Mouse (Mus musculus) testis, adult 2 months (tissue): ENCODE results near the gene Susd2. TPM values are rescaled to one million over a fixed set of nuclear protein-coding genes. Genes with fewer than 3 reads are reported as not detected.
A peak's percentile ranks its signal among the peaks of the same experiment; 100 is the strongest.

Experiments
- H3K27ac ChIP-seq: fragments of 200-500 bp; 2 replicates; pipeline ENCODE4 v1.5.1; 2012; ENCODE audit warnings: low read depth, low read length; ENCODE audit not compliant: control insufficient read depth, insufficient read depth
- H3K27me3 ChIP-seq: fragments of 200-500 bp; 2 replicates; pipeline ENCODE4 v1.6.1; 2012; ENCODE audit warnings: mild to moderate bottlenecking, low read length, moderate library complexity; ENCODE audit not compliant: control insufficient read depth, insufficient read depth
- H3K36me3 ChIP-seq: fragments of 200-500 bp; 2 replicates; pipeline ENCODE4 v1.6.1; 2012; ENCODE audit warnings: mild to moderate bottlenecking, low read length; ENCODE audit not compliant: control insufficient read depth, insufficient read depth
- H3K4me1 ChIP-seq: fragments of 200-500 bp; 2 replicates; pipeline ENCODE4 v1.6.1; 2012; ENCODE audit warnings: low read length; ENCODE audit not compliant: control insufficient read depth, insufficient read depth
- H3K4me3 ChIP-seq: fragments of 200-500 bp; 2 replicates; pipeline ENCODE4 v1.5.1; 2012; ENCODE audit warnings: low read depth, mild to moderate bottlenecking, low read length, moderate library complexity, mixed read lengths; ENCODE audit not compliant: control insufficient read depth
- CTCF ChIP-seq: fragments of 200-500 bp; IDR thresholded peaks from 2 replicates; pipeline ENCODE4 v1.5.1; 2012; ENCODE audit warnings: low read depth, mild to moderate bottlenecking, inconsistent platforms, low read length, moderate library complexity; ENCODE audit not compliant: control insufficient read depth, insufficient read depth, insufficient replicate concordance
- POLR2A ChIP-seq: fragments of 200-500 bp; IDR thresholded peaks from 2 replicates; pipeline ENCODE4 v1.6.1; 2012; ENCODE audit warnings: low read depth, mild to moderate bottlenecking, inconsistent platforms, low read length, moderate library complexity; ENCODE audit not compliant: control insufficient read depth
- polyA plus RNA-seq: library from polyadenylated mRNA; depleted of rRNA; stranded (reverse); fragments of >200 nt; gene quantifications from 2 replicates; pipeline ENCODE4 v1.2.3, GENCODE M21; 2012

Gene Susd2
- polyA plus RNA-seq, 1 experiment: 4.0 TPM

DNA sequence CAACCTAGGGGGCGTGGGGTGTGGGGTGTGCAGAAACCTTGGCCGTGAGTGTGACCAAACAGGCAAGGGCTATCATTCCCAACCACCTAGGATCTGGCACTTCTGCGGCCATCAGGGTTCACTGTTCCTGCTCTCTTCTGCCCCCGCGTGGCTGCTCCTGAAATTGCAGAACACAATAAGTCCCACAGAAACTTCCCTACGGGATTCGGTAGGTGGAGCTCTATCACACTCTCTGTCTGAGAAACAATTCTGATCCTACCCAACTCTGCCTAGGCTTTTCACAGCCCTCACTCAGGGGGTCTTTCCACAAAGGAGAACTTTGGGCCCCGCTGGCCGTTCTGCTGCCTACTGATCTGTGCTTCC, 8.1 kb downstream of the Susd2 start:
- H3K4me3 ChIP-seq: 0 out of 2 replicates have a peak overlapping the region, but pooled peaks have one; percentile 9

GRCm38 (mm10) chr10:75635019-75635692, 8.7 kb downstream of the Susd2 start:
- 0 out of 2 replicates have a peak overlapping the region, but pooled peaks have one; percentile 11 for H3K27ac ChIP-seq
- no peaks in the 10 kb centered on the region for H3K27me3 ChIP-seq
- 0 out of 2 replicates have a peak overlapping the region, but pooled peaks have one; percentile 9 for H3K4me3 ChIP-seq
- H3K4me1 ChIP-seq: peaks cover 19% of the 10 kb centered on the region
- H3K36me3 ChIP-seq: no peaks in the 10 kb centered on the region
- no peak for TF ChIP-seq CTCF
- TF ChIP-seq POLR2A: no peak

More for the DNA sequence above, 8.1 kb downstream of the Susd2 start:
- no peak overlapping the region for H3K27ac ChIP-seq
- H3K27me3 ChIP-seq: no peaks in the 10 kb centered on the region
- no peaks in the 10 kb centered on the region for H3K36me3 ChIP-seq
- H3K4me1 ChIP-seq: peaks cover 19% of the 10 kb centered on the region
- TF ChIP-seq CTCF (peak; percentile 93), POLR2A (no peak)

DNA sequence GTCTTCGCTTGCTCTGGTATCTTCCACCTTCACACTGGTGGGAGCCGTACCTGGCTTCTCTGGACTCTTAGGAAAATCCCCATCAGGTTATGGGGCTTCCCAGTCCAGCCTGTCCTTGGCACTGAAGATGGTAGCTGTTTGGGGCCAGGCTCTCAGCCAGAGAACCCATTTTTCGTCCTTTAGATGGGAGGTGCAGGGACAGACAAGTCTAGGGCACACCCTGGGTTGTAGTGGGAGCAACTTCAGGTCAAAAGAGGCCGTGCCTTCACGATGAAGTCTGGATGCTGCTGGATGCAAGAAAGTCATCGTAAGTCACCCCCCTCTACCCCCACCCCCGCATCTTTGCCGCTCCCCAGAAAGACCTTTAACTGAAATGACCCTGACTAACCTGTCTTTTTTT, 9.2 kb downstream of the Susd2 start:
- Histone ChIP-seq H3K4me1 (peaks cover 19% of the 10 kb centered on the region), H3K27ac (no peak overlapping the region), H3K4me3 (no peak overlapping the region), H3K36me3 (no peaks in the 10 kb centered on the region), H3K27me3 (no peaks in the 10 kb centered on the region)
- no peak for TF ChIP-seq POLR2A
- TF ChIP-seq CTCF: no peak

DNA sequence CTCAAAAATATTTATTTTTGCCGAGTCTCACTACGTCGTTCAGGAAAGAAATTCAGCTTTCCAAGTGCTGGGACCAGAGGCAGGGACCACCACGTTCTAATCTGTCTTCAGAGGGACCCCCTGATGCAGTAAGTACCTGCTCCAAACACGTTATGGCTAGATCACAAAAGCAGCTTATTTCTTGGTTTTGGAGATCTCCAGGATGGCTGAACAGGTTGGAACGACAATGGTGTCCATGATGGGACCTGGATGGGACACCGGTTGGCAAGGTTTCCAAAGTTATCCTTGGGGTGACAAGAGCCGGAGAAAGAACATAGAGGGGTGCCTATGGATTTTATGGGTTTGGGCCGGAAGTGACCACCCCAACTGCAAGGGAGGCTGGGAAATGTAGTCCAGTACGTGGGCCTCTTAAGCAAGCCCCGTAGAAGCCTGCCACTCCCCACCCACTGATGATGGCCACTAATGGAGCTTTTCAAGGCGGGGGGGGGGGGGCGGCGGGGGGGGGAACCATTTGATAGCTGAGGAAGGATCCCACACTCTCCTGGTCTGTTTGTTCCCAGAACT, 10.2 kb downstream of the Susd2 start:
- H3K36me3 ChIP-seq: no peaks in the 10 kb centered on the region

GRCm38 (mm10) chr10:75633048-75633447, 10.8 kb downstream of the Susd2 start:
- no peaks in the 10 kb centered on the region for H3K36me3 ChIP-seq
- no peaks in the 10 kb centered on the region for H3K27me3 ChIP-seq
- TF ChIP-seq CTCF: no peak
- TF ChIP-seq POLR2A: no peak
- peaks cover 21% of the 10 kb centered on the region for H3K4me1 ChIP-seq
- no peak overlapping the region for H3K4me3 ChIP-seq
- peak overlapping the region; percentile 83 for H3K27ac ChIP-seq

More for the DNA sequence above, 10.2 kb downstream of the Susd2 start:
- H3K27me3 ChIP-seq: no peaks in the 10 kb centered on the region
- no peak for TF ChIP-seq POLR2A
- TF ChIP-seq CTCF: no peak
- H3K4me3 ChIP-seq: peak overlapping the region; percentile 1; the same call in 1 of the 2 replicates
- peaks cover 19% of the 10 kb centered on the region for H3K4me1 ChIP-seq
- peak overlapping the region; percentile 83 for H3K27ac ChIP-seq

DNA sequence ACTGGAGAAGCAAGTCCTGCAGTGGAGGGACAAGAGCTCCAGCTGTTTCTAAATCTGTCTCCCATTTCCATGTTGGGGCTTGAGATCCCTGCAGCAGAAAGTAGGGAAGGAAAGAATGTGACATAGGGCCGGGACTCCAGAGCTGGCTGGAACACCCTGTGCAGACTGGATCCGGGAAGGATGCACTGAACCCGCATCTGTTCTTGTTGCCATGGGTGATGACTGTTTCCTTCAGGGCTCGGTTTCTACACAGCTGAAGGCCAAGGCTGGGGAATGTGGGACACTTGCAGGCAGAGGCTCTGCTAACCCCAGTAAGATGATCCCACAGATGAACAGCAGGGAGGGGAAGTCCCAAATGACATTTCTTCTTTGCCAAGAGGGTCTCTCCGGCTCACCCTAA, 11.2 kb downstream of the Susd2 start:
- Histone ChIP-seq H3K27me3 (no peaks in the 10 kb centered on the region), H3K27ac (peak overlapping the region; percentile 83), H3K36me3 (no peaks in the 10 kb centered on the region), H3K4me1 (peaks cover 21% of the 10 kb centered on the region), H3K4me3 (no peak overlapping the region)
- TF ChIP-seq POLR2A: no peak

GRCm38 (mm10) chr10:75627490-75627889, 16.3 kb downstream of the Susd2 start:
- Histone ChIP-seq H3K4me1 (peaks cover 3% of the 10 kb centered on the region; the same call in 1 of the 2 replicates), H3K27ac (peak overlapping the region; percentile 87), H3K4me3 (no peak overlapping the region), H3K36me3 (no peaks in the 10 kb centered on the region), H3K27me3 (no peaks in the 10 kb centered on the region)
- TF ChIP-seq CTCF: no peak
- no peak for TF ChIP-seq POLR2A

DNA sequence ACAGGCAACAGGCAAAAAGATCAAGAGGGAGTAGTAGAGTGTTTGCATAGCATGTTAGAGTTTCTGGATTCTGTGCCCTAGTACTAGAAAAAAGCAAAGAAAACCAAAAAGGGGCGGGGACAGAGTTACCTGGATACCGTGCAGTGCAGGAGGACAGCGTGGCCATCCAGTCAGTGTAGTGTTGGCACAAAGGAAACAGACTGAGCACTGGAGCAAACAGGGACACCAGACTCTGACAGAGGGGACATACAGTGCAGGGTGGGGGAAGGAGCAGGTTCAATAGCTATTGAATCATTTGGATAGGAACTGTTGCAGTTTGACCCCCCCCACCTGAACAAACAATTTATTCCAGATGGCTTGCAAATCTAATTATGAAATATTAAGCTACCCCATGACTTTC, 16.8 kb downstream of the Susd2 start:
- Histone ChIP-seq H3K4me3 (no peak overlapping the region), H3K27ac (peak overlapping the region; percentile 87), H3K36me3 (no peaks in the 10 kb centered on the region), H3K4me1 (peaks cover 3% of the 10 kb centered on the region; the same call in 1 of the 2 replicates), H3K27me3 (no peaks in the 10 kb centered on the region)
- TF ChIP-seq CTCF (no peak), POLR2A (no peak)
